ENCODE assay signal across 9 mouse cellular contexts in the genomic region with DNA sequence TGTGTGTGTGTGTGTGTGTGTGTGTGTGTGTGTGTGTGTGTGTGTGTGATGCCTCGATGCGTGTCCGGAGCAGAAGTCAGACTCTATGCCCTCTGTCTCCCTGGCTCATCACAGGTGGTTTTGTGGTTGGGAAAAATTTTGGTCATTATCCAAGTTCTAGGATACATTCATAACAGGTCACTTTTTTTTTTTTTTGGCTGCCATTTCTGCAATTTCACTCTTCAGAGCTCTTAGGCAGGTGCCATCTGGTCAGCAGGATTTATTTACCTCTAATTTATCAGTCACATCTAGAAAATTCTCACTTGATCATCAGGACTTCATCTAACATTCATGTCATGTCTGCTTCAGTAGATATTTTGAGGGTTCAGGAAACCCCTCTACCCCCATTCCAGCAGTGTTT.
"Had no signal": no experiment of that assay in that cellular context is flagged by ENCODE, and none has a peak within 500 bp of the region (broad histone marks: within the 10 kb centered on the region; RNA-seq: fewer than 3 reads in every experiment).

No protein-coding gene starts in this region.

- DNase-seq: kidney, postnatal 25 days; layer of hippocampus, adult 9-11 months; liver, embryonic 13.5 days; lung, adult 2 months; lung, postnatal 14 days; lung, postnatal 4 days; midbrain, embryonic 14.5 days; thymus, adult 18-20 months; thymus, postnatal 36 days had no signal
